Mouse (Mus musculus): ENCODE data around the gene Gusb. TPM values are rescaled to one million over a fixed set of nuclear protein-coding genes. Genes with fewer than 3 reads are reported as not detected.
"Not testable (repeated sequence)": the region's sequence is repeated elsewhere in the genome, so short reads cannot be mapped to it uniquely, and the experiment has no call there.

The Gusb gene
- polyA plus RNA-seq (2012; rRNA removed): 42.0 and 43.1 TPM in 2 replicates

DNA sequence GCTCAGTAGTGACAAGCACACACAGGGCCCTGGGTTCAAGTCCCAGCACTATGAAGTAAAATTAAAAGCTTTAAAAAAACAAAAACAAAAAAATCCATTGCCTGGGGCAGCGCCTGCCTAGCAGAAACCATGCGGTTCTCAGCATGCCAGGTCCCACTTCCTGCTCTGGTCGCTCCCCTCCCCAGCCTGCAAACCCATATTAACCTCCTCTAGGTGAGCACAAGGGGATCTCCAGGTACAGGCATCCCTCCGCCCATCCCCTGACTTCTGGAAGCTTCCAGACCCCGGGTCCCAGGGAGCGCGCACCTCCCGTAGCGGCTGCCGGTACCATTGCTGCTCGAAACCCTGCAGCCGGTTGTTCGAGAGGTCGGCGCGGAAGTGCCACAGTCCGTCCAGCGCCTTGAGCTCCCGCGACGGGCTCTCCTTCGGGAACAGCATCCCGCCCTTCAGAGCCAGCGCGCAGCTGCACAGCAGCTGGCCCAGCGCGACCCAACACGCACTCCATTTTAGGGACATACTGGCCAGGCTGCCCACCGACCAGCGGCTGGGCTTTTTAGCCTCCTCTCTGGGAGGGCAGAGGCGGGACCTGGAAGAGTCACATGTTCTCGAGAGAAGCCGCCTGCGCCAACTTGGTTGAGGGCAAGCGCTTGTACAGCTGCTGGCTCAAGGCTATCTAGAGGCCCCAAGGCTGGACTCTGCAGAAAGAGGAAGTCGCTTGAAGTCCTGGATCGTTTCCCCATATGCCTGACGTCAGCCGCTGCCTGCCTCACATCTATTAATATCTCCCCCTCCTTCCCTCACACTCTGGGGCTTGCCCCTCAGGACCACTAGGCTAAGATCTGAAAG lies at the start of gene Gusb:
Gusb (minus strand) TSS at position 749 of the 846 bp plus-strand sequence.
- DNase-seq (ENCODE audit: low spot score): peak; percentile 67

DNA sequence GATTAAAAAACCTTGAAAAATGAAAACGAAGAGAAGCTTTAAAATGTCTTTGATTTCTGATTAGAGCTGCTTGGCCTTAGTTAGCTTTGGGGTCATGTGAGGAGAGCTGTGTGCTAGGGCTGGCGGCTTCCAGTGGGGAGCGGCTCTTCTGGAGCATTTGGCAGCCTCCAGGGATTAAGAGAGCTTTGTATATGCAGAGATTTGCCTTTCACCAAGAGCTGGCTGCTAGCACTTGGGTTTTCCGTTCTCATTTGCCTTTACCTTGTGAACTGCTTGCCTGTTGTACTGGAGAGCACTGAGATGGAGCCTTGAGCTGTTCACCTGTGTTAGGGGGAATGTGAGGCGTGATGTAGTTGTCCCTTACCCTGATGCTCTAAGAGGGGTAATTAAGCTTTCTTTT lies 49.7 kb upstream of the Gusb start:
- no peak for DNase-seq (ENCODE audit: low spot score)

DNA sequence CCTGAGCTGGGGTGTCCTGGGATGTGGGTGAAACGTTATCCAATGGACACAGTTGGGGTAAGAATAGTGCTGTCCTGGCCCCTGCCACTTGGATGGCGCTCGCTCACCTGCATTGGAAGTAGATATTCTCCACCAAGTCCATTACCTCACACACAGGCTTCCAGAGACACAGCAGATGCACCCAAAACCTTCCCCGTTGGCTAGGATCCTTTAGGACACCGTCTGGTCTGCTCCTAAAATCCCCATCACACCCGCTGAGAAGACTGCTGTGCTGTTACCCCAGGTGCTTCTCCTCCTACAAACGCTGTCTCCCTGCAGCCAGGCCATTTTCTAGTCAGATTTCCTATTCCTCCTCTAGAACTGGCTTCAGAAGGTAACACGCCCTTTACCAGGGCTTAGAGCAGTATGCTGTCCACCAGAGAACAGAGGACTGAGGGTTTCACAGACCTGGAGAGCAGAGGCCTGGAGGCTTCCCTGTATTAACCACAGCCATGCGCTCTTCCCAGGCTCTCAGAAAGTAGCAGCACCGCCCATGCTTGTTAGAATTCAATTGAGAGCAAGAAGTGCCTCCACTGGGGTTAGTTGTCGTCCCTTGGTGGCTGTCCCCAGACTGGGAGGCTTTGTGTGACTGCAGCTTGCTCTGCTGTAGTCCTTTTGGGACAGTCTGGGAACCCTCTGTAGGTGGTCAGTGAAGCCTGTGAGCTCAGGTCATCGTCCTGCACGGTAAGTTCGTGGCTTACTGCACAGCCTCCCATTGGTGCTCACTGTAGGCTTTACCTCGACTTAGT lies 48.4 kb upstream of the Gusb start:
- no peak for DNase-seq (ENCODE audit: low spot score)

DNA sequence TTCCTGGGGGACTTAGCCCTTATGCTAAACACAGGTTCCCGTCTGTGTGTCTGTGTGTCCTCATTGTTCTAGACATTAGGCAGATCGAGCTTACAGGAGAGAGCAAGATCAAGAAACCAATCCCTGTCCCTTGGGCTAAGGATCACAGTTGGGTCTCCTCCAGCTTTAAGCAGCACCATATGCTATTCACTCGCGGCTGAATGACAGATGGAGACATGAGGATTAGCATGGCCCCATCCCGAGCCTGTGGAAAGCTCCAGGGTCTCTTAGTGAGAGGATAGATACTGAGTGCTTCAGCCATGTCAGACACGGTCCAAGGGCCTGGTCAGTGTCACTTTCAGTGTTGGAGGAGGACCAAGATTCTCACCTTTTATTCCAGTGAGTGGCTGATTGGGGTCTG lies 47.6 kb upstream of the Gusb start:
- DNase-seq (ENCODE audit: low spot score): no peak

DNA sequence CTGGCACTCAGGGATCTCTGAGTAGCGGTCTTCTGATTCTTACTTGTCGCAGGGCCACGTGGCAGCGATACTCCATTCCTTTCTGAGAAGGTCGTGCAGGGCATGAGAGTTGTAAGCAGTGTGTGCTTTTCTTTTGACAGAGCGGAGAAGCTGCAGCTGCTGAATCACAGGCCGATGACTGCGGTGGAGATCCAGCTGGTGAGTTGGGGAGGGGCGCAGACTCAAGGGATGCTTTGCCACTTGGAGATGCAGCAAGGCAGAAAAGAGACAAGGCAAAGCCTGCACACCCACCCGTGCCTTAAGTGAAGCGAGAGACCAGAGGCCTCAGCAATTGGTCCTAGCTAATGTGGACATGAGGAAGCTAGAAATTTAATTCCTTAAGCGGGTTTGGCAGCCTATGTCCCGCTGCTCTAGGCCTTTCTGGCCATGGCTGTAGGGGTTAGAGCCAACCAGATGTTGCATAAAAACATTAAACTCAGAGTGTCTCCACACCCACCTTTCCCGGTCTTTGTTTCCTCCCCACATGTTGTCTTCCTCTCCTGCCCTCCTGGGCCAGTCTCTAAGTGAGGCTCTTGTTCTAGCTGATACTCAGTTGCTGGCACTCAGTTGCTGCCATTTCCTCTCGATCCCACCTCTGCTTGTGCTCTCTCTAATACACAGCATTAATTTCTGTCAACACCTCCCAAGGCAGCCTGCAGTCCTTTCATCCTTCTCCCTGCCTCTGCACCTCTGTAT lies 46.1 kb upstream of the Gusb start:
- no peak for DNase-seq (ENCODE audit: low spot score)

DNA sequence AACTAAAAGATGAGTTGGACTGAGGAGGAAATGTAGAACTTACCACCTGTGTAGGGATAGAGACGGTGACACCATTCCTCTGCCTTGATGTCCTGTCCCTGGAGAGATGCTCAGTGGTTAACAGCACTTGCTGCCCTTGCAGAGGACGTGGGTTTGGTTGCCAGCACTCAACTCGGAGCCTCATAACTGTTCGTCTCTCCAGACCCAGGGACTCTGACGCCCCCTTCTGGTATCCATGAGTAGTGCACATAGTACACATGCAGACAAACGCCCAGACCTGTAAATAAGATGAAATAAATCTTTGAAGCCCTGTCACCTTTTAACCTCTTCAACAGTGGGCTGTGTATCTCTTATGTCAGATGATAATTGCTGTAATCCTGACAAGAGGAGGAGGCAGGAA lies 44.2 kb upstream of the Gusb start:
- no peak for DNase-seq (ENCODE audit: low spot score)

DNA sequence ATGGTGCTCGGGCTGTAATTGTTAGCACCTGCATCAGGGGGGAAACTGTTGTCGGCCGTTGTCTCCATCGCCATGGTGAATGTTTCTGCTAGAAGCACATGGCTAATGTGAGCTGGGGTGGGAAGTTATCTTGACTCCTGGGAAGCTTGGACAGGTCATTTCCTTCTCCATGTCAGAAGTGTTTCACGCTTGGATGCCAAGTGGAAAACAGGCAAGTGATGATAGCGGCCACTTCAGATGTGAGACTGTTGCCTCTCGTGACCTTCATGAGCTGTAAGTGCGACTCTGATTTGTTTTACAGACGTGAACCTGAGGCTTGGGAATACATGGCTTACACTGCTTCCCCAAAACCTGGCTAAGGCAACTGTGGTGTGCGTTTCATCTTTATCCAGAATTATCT lies 43.7 kb upstream of the Gusb start:
- no peak for DNase-seq (ENCODE audit: low spot score)

DNA sequence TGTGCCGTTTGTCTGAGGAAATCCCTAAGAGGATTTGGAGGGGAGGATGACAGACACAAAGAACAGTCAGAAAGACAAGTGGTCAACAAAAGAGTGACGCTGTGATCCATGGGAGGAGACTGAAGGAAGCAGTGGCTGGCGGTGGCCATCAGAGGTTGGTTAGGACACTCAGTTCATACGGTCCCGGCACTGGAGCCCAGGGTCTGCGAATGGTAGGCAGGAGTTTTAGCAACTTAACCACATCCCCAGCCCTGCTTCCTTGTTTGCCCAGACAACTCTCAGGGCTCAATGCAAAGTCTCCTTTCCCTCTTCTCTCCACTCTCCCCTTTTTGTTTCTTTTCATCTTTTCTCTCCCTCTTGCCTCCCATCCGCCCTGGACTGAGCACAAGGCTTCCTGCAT lies 43.3 kb upstream of the Gusb start:
- DNase-seq (ENCODE audit: low spot score): no peak

DNA sequence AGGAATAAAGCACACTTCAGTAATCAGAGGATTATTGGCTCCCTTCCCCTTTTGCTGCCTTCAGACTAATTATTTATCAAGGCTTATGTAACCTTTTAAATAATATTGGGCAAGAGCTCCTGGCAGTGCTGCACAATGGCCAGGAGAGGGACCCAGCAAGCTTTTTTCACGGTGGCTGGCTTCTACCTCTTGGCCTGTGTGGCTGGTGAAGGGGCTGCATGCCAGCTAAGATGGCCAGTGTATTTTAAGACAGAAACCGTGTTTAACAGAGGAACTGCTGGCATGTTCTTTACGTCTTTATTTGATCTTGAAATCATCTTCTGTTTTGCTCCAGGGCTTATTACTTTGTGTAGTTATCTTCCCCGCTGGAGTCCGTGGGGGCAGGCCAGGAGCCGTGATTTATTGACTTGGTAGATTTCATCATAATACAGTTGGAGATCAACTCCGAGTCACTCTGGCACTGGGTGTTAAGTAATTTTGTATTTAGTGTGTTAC lies 41.4 kb upstream of the Gusb start:
- no peak for DNase-seq (ENCODE audit: low spot score)

DNA sequence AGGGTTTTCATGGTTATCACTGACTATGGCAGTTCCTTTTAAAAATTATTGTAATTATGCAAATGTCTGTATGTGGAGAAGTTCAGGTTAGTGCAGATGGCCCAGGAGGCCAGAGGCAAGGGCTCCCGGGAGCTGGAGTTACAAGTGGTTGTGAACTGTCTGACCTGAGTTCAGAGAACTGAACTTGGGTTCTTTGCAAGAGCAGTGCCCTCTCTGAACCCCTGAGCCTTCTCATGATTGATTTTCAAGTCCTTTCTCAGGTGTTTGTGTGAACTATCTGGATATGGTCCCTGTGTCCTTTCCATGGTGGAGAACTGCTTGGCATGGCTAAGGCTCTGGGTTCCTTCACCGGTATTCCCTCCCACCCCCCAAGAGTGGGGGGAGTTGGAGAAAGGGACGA lies 40.9 kb upstream of the Gusb start:
- no peak for DNase-seq (ENCODE audit: low spot score)

DNA sequence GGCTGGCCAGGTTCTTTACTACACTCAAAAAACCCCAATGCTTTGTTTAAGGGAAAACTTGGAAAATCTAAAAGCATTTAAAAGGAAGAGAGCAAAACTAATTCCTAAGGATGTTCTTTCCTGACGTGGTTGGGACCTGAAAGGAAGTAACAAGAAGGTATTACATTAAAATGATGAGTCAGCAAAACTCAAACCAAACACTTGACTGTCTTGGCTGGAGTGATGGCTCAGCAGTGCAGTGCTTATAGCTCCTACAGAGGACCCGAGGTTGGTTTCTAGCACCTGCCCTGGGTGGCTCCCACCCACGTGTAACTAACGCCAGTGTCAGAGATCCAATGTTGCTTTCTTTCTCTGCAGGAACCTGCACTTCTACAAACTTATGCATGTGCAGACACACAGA lies 38.4 kb upstream of the Gusb start:
- no peak for DNase-seq (ENCODE audit: low spot score)

DNA sequence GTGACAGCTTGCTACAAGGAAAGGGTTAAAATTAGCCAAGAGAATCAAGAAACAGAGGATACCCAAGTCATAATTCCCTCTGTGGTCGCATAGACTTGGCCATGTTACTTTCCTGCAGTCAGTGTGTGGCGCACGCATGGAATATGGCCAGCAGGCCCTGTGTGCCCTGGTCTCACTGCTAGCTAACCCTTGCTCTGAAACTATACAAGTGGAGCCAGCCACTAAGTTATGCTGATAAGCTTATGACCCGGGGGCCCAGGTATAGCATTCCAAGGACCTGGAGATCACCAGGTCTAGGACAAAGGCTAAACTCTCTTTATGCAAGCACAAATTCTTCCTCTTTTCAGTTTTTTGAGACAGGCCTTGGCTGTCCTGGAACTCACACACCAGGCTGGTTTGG lies 37.9 kb upstream of the Gusb start:
- DNase-seq (ENCODE audit: low spot score): no peak

DNA sequence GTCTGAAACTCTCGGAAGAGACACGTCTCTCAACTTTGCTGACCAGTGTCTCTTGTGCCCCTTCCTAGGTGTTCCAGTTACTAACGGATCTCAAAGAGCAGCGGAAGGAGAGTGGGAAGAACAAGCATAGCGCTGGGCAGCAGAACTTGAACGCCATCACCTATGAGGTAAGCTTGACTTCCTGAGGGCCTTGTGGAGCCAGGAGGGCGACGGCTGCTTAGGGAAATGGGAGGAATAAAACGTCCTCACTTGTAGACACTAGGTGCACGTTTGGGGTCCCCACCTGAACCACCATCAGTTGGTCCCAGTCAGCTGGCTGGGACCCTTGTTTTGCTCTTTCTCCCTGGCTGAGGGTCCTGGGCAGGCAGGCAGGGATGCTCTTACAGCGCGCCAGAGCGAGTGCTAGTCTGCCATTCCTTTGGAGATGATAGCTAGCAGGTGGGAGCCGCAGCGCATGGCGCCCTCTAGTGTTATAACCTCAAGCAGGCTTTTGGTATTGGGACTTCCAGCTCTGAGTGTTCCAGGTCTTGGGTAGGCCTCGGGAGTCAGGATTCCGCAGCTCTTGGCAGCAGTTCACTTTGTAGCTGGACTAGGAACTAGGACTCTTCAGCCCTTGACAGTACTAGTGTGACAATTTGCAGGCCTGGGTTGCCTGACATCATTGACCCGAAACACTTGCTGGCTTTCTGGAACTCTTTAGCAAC lies 35.1 kb upstream of the Gusb start:
- peak; percentile 40 for DNase-seq (ENCODE audit: low spot score)

DNA sequence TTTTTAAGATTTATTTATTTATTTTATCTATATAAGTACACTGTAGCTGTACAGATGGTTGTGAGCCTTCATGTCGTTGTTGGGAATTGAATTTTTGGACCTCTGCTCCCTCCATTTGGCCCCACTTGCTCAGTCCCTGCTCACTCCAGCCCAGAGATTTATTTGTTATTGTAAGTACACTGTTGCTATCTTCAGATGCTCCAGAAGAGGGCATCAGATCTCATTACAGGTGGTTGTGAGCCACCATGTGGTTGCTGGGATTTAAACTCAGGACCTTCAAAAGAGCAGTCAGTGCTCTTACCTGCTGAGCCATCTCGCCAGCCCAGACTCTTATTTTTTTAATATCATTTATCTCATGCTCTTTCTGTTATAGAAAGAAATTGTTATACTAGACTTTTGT lies 33.5 kb upstream of the Gusb start:
- not testable (repeated sequence) for DNase-seq (ENCODE audit: low spot score)

DNA sequence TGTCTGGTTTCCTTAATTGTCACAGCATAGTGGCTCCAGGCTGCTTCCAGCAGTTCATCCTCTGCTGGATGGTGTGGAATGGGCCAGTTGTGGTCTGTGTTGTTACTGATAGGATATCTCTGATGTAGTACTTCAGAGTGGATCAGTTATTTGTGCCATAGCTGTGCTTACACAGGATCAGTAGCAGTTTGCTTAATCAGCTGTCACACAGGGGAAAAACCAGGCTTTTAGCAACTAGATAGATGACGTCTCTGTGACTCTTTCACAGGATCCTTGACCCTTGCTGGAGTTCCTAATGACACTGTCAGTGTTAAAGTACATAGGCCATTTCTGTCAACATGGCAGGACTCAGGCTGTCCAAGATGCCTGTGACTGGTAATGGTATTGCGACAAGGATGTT lies 31.0 kb upstream of the Gusb start:
- DNase-seq (ENCODE audit: low spot score): no peak

DNA sequence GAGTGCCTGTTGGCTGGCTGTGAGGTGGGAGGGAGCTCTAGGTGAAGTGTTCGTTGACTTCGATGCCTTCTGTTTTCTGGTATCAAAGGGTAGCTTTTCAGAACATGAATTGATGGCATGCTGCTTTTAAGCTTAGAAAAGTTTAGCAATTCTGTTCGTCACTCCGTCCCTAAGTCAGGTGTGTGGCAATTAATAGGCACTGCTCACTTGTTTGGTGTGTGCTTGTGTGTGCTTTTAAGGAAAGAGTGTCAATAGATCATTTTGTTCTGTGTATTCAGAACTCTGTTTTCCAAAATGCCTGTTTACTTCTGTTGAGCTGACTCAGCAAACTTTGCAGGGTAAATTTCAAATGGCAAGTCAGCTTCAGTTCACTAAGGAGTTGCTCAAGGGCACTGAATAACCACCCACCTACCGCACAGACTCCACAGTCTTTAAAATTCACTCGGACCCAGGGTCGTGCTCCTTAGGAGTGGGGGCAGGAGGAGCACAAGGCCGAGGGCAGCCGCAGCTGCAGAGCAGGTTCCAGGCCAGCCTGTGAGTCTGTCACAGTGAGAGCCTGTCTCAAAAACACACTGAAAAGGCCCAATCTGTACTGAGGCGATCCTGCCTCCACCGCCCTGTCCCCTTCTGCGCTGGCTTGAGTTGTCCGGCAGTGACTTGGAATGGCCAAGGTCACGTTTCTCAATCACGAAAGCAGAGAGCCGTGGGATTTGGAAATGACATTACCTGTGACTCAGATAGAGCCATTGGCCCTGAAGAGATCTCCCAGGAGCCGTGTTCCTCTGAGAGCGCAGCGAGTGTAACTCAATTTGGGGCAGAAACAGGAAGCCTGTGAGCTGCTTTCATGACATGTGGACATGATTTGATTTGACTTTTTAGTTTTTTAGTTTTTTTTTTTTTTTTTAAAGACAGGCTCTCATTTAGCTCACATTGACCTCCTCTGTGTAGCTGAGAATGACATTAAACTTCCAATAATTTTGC lies 28.9 kb upstream of the Gusb start:
- no peak for DNase-seq (ENCODE audit: low spot score)

DNA sequence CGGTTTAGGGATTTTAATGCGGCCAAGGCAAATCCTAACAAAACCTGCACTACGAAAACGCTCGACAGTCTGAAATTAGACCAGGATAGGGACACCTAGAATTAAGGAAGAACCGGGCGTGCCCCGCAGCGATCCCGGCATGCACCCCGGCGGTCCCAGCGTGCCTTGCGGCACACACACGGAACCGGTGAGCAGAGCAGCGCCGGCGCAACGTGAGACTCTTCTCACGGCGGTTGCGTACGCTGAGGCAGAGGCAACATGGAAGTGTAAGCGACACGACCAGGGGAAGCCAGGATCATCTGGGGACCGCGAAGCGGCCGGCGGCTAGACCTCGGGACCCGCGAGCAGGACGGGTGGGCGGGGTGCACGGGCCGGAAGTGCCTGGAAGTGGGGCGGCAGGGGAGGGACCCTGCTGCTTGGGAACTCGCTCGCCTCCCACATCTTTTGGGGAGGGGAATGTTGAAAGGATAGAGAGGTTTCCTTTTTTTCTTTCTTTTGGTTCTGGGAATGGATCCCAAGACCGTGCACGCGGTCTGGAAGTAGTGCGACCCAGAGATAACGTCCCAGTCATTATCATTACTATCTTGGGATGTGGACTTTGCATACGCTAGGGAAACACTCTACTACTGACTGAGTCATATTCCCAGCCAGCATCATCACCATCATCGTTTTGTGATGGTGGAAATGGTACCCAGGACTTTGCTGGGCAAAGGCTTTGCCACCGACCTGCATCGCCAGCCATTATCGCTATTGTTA lies 26.5 kb upstream of the Gusb start, which contains the start of the genes Asl and Crcp:
Asl (minus strand) TSS at position 106 of the 756 bp plus-strand sequence.
Crcp (plus strand) TSS at position 149 of the 756 bp plus-strand sequence.
- DNase-seq (ENCODE audit: low spot score): peak; percentile 77

DNA sequence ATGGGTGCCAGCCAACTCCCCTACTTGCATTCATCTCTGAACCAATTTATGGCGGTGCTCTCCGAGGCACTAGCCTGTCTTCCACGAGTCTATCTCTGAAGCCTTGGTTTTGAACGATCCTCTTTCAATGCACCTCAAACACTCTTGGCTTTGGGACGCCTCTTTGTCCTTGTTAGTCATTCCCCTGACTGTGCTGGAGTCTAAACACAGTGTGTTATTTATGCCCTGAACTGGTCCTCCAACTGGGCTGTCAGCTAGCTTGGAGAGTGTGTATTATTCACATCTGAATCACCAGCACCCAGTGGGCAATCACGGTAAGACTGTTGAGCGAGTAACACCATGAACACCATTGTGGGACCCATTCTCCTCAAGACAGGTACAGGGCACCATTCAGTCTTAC lies 24.8 kb upstream of the Gusb start:
- no peak for DNase-seq (ENCODE audit: low spot score)

DNA sequence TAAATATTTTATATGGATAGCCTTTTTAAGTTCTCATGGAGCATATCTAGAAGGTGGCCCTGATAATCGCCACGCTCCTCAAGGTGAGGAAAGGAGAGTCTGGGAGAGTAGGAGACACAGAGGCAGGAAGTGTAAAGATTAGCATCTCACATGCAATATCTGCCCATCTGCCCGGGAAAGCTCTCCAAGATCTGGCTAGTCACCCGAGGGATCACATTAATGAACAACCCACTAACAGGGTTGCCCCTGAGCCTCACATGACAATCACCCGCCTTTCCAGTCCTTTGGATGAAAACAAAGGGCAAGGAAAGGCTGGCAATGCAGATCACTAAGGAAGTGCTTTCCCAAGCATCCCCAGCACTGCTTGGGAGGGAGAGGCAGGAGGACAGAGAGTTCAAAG lies 24.3 kb upstream of the Gusb start:
- no peak for DNase-seq (ENCODE audit: low spot score)
